Mouse (Mus musculus) forebrain, embryonic 15.5 days (tissue): ENCODE measurements around the gene Olfr609. TPM values are rescaled to one million over a fixed set of nuclear protein-coding genes. Genes with fewer than 3 reads are reported as not detected.
"Not testable (repeated sequence)": the region's sequence is repeated elsewhere in the genome, so short reads cannot be mapped to it uniquely, and the experiment has no call there.

Source experiments
- ATAC-seq: fragments of 200-750 bp; cut with Nextera tagmentation; replicated peaks from 2 replicates; pipeline ENCODE4 v1.8.0; 2017; ENCODE audit warnings: mild to moderate bottlenecking, moderate TSS enrichment, moderate library complexity
- H3K27ac ChIP-seq: fragments of 300-500 bp; sonication (generic); replicated peaks from 2 replicates; pipeline ENCODE4 v1.5.1; 2015; ENCODE audit warnings: mild to moderate bottlenecking, inconsistent platforms
- H3K27me3 ChIP-seq: fragments of 300-500 bp; sonication (generic); 2 replicates; pipeline ENCODE4 v1.6.1; 2015; ENCODE audit warnings: inconsistent platforms
- H3K36me3 ChIP-seq: fragments of 300-500 bp; sonication (generic); 2 replicates; pipeline ENCODE4 v1.6.1; 2015; ENCODE audit warnings: mild to moderate bottlenecking, inconsistent platforms
- H3K4me1 ChIP-seq: fragments of 300-500 bp; sonication (generic); 2 replicates; pipeline ENCODE4 v1.6.1; 2015; ENCODE audit warnings: inconsistent platforms
- H3K4me2 ChIP-seq: fragments of 300-500 bp; sonication (generic); replicated peaks from 2 replicates; pipeline ENCODE4 v1.6.1; 2015; ENCODE audit warnings: mild to moderate bottlenecking, inconsistent platforms
- H3K4me3 ChIP-seq: fragments of 300-500 bp; sonication (generic); 2 replicates; pipeline ENCODE4 v1.5.1; 2015; ENCODE audit warnings: mild to moderate bottlenecking, inconsistent platforms
- H3K9ac ChIP-seq: fragments of 300-500 bp; sonication (generic); replicated peaks from 2 replicates; pipeline ENCODE4 v1.6.1; 2015; ENCODE audit warnings: mild to moderate bottlenecking, inconsistent platforms
- H3K9me3 ChIP-seq: fragments of 300-500 bp; sonication (generic); 2 replicates; pipeline ENCODE4 v1.6.1; 2016; ENCODE audit warnings: inconsistent platforms
- WGBS: fragments of 180-500 bp; shearing (Covaris S2); methylation state at CpG from one replicate; pipeline ENCODE4 v1.1.7; 2015; ENCODE audit warnings: mixed read lengths; 5-methylcytosine and 5-hydroxymethylcytosine counted together
- polyA plus RNA-seq: library from polyadenylated mRNA; unstranded; fragments of >200 nt; fragmentation: Nextera tagmentation; extraction: Ambion mirVana; gene quantifications from 2 replicates; pipeline ENCODE4 v1.2.1, GENCODE M21; 2015

Olfr609 gene
- polyA plus RNA-seq, result not detected in 2 replicates

GRCm38 (mm10) chr7:103497962-103498361, at the start of gene Olfr609:
Olfr609 (minus strand) TSS chr7:103498062.
- no peaks in the 10 kb centered on the region for H3K27me3 ChIP-seq
- WGBS, result 73% methylated on average over 1 of the region's 1 CpGs
- H3K9ac ChIP-seq, result no peak within 1 kb of the TSS

GRCm38 (mm10) chr7:103542617-103543016, 44.8 kb upstream of the Olfr609 start, which contains the start of gene Olfr612:
Olfr612 (minus strand) TSS chr7:103542717.
- not testable (repeated sequence) for H3K9me3 ChIP-seq, H3K4me1 ChIP-seq, ATAC-seq, H3K27me3 ChIP-seq, H3K9ac ChIP-seq, H3K4me3 ChIP-seq, H3K4me2 ChIP-seq, H3K36me3 ChIP-seq, H3K27ac ChIP-seq
- 84% methylated on average over 2 of the region's 2 CpGs for whole genome bisulfite sequencing

More at GRCm38 (mm10) chr7:103497962-103498361, at the start of gene Olfr609:
- no peak within 1 kb of the TSS for H3K4me2 ChIP-seq
- H3K9me3 ChIP-seq, result no peaks in the 10 kb centered on the region
- no peak within 1 kb of the TSS for H3K4me3 ChIP-seq
- no peaks in the 10 kb centered on the region for H3K4me1 ChIP-seq
- no peak for ATAC-seq
- H3K27ac ChIP-seq, result no peak within 1 kb of the TSS
- H3K36me3 ChIP-seq, result no peaks in the 10 kb centered on the region

- ATAC-seq, H3K9me3 ChIP-seq, H3K4me1 ChIP-seq, H3K9ac ChIP-seq, H3K27ac ChIP-seq, H3K27me3 ChIP-seq, H3K36me3 ChIP-seq, H3K4me2 ChIP-seq, H3K4me3 ChIP-seq: not testable (repeated sequence)
- 56% methylated on average over 1 of the region's 1 CpGs for WGBS
These were observed 22.9 kb upstream of the Olfr609 start, which contains the start of gene Olfr611 for GRCm38 (mm10) chr7:103520746-103521145. Olfr611 (minus strand) TSS chr7:103520846.

GRCm38 (mm10) chr7:103512022-103512421, 14.2 kb upstream of the Olfr609 start, which contains the start of gene Olfr610:
Olfr610 (minus strand) TSS chr7:103512122.
- no peaks in the 10 kb centered on the region for H3K4me1 ChIP-seq
- 89% methylated on average over 2 of the region's 2 CpGs for WGBS
- no peaks in the 10 kb centered on the region for H3K27me3 ChIP-seq
- no peak within 1 kb of the TSS for H3K9ac ChIP-seq
- H3K36me3 ChIP-seq, result no peaks in the 10 kb centered on the region
- H3K4me2 ChIP-seq, result no peak within 1 kb of the TSS
- H3K27ac ChIP-seq, result no peak within 1 kb of the TSS
- no peak for ATAC-seq
- no peaks in the 10 kb centered on the region for H3K9me3 ChIP-seq
- H3K4me3 ChIP-seq, result no peak within 1 kb of the TSS

GRCm38 (mm10) chr7:103477106-103477505, 20.8 kb downstream of the Olfr609 start:
- H3K4me2 ChIP-seq, H3K4me1 ChIP-seq, H3K9ac ChIP-seq, H3K27ac ChIP-seq, H3K4me3 ChIP-seq, H3K9me3 ChIP-seq, H3K27me3 ChIP-seq, H3K36me3 ChIP-seq, ATAC-seq: not testable (repeated sequence)
- WGBS, result 80% methylated on average over 9 of the region's 9 CpGs

GRCm38 (mm10) chr7:103469577-103469976, 28.3 kb downstream of the Olfr609 start, which contains the start of gene Olfr608:
Olfr608 (plus strand) TSS chr7:103469877.
- Histone ChIP-seq H3K4me1 (no peaks in the 10 kb centered on the region), H3K9ac (no peak within 1 kb of the TSS), H3K4me3 (no peak within 1 kb of the TSS), H3K27ac (no peak within 1 kb of the TSS), H3K27me3 (no peaks in the 10 kb centered on the region), H3K4me2 (no peak within 1 kb of the TSS), H3K9me3 (no peaks in the 10 kb centered on the region), H3K36me3 (no peaks in the 10 kb centered on the region)
- ATAC-seq, result no peak

GRCm38 (mm10) chr7:103460590-103460989, 37.3 kb downstream of the Olfr609 start:
- Histone ChIP-seq H3K4me1 (no peaks in the 10 kb centered on the region), H3K9me3 (no peaks in the 10 kb centered on the region), H3K27ac (no peak overlapping the region), H3K4me3 (no peak overlapping the region), H3K36me3 (no peaks in the 10 kb centered on the region), H3K9ac (no peak overlapping the region), H3K27me3 (no peaks in the 10 kb centered on the region), H3K4me2 (no peak overlapping the region)
- WGBS, result 94% methylated on average over 5 of the region's 5 CpGs
- ATAC-seq, result no peak

GRCm38 (mm10) chr7:103448746-103449145, 49.1 kb downstream of the Olfr609 start, which contains the start of gene Olfr606:
Olfr606 (plus strand) TSS chr7:103449046.
- ATAC-seq, result no peak
- Histone ChIP-seq H3K27me3 (no peaks in the 10 kb centered on the region), H3K36me3 (no peaks in the 10 kb centered on the region)

GRCm38 (mm10) chr7:103445339-103445738, 52.5 kb downstream of the Olfr609 start, which contains the start of gene Olfr605:
Olfr605 (minus strand) TSS chr7:103445439.
- no peaks in the 10 kb centered on the region for H3K36me3 ChIP-seq
- WGBS, result 84% methylated on average over 1 of the region's 1 CpGs
- no peak within 1 kb of the TSS for H3K4me3 ChIP-seq
- H3K4me2 ChIP-seq, result no peak within 1 kb of the TSS
- ATAC-seq, result no peak
- no peak within 1 kb of the TSS for H3K27ac ChIP-seq
- no peak within 1 kb of the TSS for H3K9ac ChIP-seq
- no peaks in the 10 kb centered on the region for H3K4me1 ChIP-seq
- no peaks in the 10 kb centered on the region for H3K9me3 ChIP-seq
- H3K27me3 ChIP-seq, result no peaks in the 10 kb centered on the region

More at GRCm38 (mm10) chr7:103448746-103449145, 49.1 kb downstream of the Olfr609 start, which contains the start of gene Olfr606:
- 97% methylated on average over 2 of the region's 2 CpGs for WGBS
- no peak within 1 kb of the TSS for H3K9ac ChIP-seq
- no peak within 1 kb of the TSS for H3K4me2 ChIP-seq
- H3K9me3 ChIP-seq, result no peaks in the 10 kb centered on the region
- H3K4me1 ChIP-seq, result no peaks in the 10 kb centered on the region
- H3K27ac ChIP-seq, result no peak within 1 kb of the TSS
- H3K4me3 ChIP-seq, result no peak within 1 kb of the TSS

Other genes with a start within 250 kb of the Olfr609 start
- not detected in 2 replicates for gene Usp17ld, start 245.6 kb downstream of the Olfr609 start, polyA plus RNA-seq
- gene Olfr596, start 192.4 kb downstream of the Olfr609 start, polyA plus RNA-seq, result not detected in 2 replicates
- gene Olfr597, start 181.7 kb downstream of the Olfr609 start, polyA plus RNA-seq, result not detected in 2 replicates
- not detected in 2 replicates for gene Olfr598, start 174.5 kb downstream of the Olfr609 start, polyA plus RNA-seq
- not detected in 2 replicates for gene Olfr599, start 162.1 kb downstream of the Olfr609 start, polyA plus RNA-seq
- not detected in 2 replicates for gene Olfr600, start 148.4 kb downstream of the Olfr609 start, polyA plus RNA-seq
- gene Olfr601, start 135.4 kb downstream of the Olfr609 start, polyA plus RNA-seq, result not detected in 2 replicates
- not detected in 2 replicates for gene Olfr603, start 111.9 kb downstream of the Olfr609 start, polyA plus RNA-seq
- not detected in 2 replicates for gene Usp17lc, start 83.0 kb downstream of the Olfr609 start, polyA plus RNA-seq
- not detected in 2 replicates for gene Olfr605, start 52.6 kb downstream of the Olfr609 start, polyA plus RNA-seq
- gene Olfr606, start 49.0 kb downstream of the Olfr609 start, polyA plus RNA-seq, result not detected in 2 replicates
- not detected in 2 replicates for gene Olfr607, start 33.9 kb downstream of the Olfr609 start, polyA plus RNA-seq
- gene Olfr608, start 28.2 kb downstream of the Olfr609 start, polyA plus RNA-seq, result not detected in 2 replicates
- not detected in 2 replicates for gene Olfr610, start 14.1 kb upstream of the Olfr609 start, polyA plus RNA-seq
- not detected in 2 replicates for gene Olfr611, start 22.8 kb upstream of the Olfr609 start, polyA plus RNA-seq
- gene Olfr612, start 44.7 kb upstream of the Olfr609 start, polyA plus RNA-seq, result not detected in 2 replicates
- gene Olfr613, start 50.0 kb upstream of the Olfr609 start, polyA plus RNA-seq, result not detected in 2 replicates
- gene Olfr615, start 58.0 kb upstream of the Olfr609 start, polyA plus RNA-seq, result not detected in 2 replicates
- gene Olfr616, start 71.1 kb upstream of the Olfr609 start, polyA plus RNA-seq, result not detected in 2 replicates
- not detected in 2 replicates for gene Olfr617, start 75.0 kb upstream of the Olfr609 start, polyA plus RNA-seq
- gene Olfr618, start 92.0 kb upstream of the Olfr609 start, polyA plus RNA-seq, result not detected in 2 replicates
- gene Olfr619, start 102.5 kb upstream of the Olfr609 start, polyA plus RNA-seq, result not detected in 2 replicates
- not detected in 2 replicates for gene Olfr620, start 114.5 kb upstream of the Olfr609 start, polyA plus RNA-seq
- gene Olfr622, start 144.6 kb upstream of the Olfr609 start, polyA plus RNA-seq, result not detected in 2 replicates
- gene Olfr623, start 165.6 kb upstream of the Olfr609 start, polyA plus RNA-seq, result not detected in 2 replicates
- not detected in 2 replicates for gene Olfr624, start 173.1 kb upstream of the Olfr609 start, polyA plus RNA-seq
- gene Olfr625-ps1, start 184.7 kb upstream of the Olfr609 start, polyA plus RNA-seq, result not detected in 2 replicates
- gene Olfr243, start 216.6 kb upstream of the Olfr609 start, polyA plus RNA-seq, result not detected in 2 replicates
- gene Olfr628, start 232.3 kb upstream of the Olfr609 start, polyA plus RNA-seq, result not detected in 2 replicates
- gene Olfr629, start 246.9 kb upstream of the Olfr609 start, polyA plus RNA-seq, result not detected in 2 replicates